Mouse (Mus musculus): ENCODE measurements at regions not wholly inside any gene's neighbourhood (a gene's known extent, or its start where the extent isn't known, plus 50 kb on each side); places are given as distances from the start of the nearest gene placed in this dataset.
"Not testable (repeated sequence)": the region's sequence is repeated elsewhere in the genome, so short reads cannot be mapped to it uniquely, and the experiment has no call there.

DNA sequence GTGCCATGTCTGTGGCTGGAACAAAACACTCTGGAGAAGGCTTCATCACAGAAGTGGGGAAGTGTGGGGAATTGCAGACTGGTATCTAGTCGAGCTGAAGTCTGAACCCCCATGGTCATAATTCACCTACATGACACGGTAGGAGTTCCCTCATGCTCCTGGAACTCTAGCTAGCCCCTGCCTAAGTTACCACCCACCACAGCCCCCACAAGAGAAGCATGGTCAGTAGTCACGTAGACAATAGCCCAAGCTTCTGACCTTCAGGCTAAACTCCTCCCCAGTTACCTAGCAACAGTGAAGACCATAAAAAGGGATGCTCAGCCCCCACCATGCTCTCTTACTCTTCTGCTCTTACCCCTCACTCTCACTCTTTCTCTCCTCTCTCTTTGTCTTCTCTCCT is 143.8 kb upstream of the Gm17728 start:
- not testable (repeated sequence) for TF ChIP-seq CTCF (conservative IDR thresholded peaks at IDR 0.05 in 1 of 2, IDR thresholded peaks at IDR 0.05 in 1 of 2; ENCODE audit: low read depth in 2 of 2, low read length in 2 of 2); ZC3H11A (IDR thresholded peaks at IDR 0.05; ENCODE audit: low read depth, low read length); POLR2A (IDR thresholded peaks at IDR 0.05; ENCODE audit: low read depth, low read length)

Measured in CH12.LX (cell line).